Mouse (Mus musculus): Measurements from ENCODE around the gene Hmgn1.
"Not testable (repeated sequence)": the region's sequence is repeated elsewhere in the genome, so short reads cannot be mapped to it uniquely, and the experiment has no call there.

The Hmgn1 gene

DNA sequence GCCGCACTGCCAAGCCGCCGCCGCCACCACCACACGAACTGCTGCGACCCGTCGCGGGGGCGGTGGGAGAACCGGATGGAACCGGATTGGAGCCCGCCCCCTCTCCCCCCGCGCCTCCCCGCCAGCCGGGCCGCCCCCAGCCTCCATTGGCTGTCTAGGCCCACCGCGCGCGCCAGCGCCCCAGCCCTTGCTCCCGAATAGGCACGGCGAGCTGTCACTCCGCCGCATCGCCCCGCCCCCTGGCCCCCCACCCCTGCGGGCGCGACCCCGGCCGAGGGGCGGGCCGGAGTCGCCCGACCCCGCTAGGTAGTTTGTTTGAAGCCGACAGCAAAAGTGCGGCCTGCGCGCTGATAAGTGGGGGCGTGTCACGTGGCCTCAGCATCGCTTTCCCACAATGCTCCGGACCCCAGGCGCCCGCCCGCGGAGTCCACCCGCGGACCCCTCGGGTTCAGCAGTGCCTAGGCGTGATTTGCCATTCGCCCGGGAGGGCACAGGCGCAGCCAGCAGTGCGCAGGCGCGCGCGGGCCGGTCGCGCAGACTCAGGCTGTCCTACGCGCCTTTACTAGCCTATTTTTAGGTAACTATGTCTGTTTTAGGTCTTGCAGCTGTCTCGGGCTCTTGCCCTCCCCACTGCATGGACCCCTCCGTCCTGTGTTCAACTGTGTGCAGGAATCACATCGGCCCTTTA, at the start of gene Hmgn1:
Gene Hmgn1, minus strand, starts transcription at position 73 of the 688 bp plus-strand sequence.
- peak; percentile 95 to 98 for DNase-seq (ENCODE audit: low spot score in 2 of 2)

DNA sequence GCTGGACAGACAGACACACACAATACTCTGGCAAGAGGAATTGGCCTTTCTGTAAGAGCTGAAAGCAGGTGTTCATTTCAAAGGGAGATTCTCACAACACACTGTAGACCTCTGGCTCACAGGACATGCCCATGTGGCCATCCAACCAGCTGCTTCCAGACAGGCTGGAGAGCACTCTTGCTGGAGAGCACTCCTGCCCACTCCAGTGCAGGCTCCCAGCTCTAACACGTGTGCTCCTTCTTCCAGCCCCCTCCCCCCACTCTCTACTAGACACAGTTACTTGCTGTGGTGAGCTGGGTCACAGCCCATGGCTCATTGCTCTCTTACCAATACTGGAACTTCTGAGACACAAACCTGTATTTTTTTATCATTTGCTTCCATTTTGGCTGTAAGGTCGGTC, 47.9 kb upstream of the Hmgn1 start:
- DNase-seq (ENCODE audit: low spot score in 2 of 2) = no peak

DNA sequence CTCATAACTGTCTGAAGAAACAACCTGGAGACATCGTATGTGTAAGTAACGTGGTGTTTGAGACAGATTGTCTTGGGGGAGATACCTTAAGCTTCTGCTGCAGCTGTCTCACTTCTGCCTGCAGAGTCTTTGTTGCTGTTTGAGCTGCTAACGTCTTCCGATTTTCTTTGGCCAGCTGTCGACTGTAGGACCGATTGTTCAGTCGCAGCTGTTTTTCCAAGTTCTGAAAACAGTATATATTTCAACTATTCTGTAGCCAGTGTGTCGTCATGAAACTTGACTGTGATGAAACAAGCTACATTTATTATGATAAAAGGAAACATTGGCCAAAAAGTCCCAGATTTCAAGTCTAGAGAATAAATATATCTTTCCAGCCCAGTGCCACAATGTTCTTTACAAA, 46.1 kb upstream of the Hmgn1 start:
- DNase-seq (ENCODE audit: low spot score in 2 of 2) = no peak

DNA sequence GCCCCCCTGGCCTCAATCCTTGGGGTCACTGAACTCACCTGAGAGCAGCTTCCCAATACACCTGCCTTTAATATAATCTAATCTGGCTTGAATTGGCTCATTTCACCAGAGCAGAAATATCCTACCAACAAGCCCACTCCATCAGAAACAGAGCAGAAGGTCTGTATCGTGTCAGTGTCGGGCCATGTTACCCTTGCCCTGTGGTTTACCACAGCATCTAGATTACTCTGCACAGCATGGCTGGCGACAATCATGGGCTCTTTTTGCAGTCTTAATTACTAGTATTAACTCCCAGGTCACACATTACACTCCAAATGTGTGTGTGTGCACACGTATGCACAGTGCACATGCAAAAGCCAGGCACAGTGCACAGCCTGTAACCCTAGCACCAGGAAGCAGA, 41.3 kb upstream of the Hmgn1 start:
- DNase-seq (ENCODE audit: low spot score in 2 of 2) = no peak

DNA sequence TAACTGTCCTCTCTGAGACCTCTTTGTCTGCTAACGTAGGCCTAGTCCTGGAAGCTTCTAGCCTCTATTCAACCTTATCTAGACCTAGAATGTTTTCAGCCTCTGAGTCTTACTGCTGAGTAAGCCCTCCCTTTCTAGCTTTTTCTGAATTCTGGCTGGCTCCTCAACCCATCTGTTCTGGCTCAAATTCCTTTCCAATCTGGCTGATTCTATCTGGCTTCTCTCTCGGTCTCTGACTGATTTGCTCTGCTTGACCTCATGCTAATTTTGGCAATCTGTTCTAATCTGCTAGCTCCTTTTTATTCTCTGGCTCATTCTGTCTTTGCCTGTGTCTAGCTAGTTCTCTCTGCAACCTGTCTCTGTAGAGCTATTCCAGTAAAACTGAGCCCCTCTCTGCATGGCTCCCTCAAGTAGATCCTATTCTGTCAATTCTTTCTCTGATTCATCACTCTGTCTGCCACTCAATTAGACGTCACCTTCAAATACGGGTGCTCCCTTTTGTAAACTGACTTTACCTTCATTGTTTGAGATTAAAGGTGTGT, 38.3 kb upstream of the Hmgn1 start:
- no peak for DNase-seq (ENCODE audit: low spot score in 2 of 2)

DNA sequence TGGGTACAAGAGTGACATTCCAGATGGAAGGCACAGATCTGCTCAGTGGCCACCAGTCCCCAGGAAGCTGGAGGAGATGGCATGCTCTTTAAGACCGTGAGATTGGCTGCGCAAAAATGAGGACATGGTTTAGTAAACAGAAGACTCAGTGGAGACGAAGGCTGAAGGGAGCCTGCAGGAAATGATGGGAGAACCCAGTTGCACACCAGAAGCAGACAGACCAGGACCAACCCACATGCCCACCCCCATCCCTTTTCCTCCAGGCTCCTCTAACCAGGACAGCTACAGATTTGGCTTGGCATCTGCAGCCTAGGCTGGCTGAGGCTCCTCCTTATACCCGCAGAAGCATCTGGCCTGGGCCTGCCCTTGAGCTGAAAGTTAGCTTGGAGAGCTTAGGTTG, 33.8 kb upstream of the Hmgn1 start:
- no peak for DNase-seq (ENCODE audit: low spot score in 2 of 2)

DNA sequence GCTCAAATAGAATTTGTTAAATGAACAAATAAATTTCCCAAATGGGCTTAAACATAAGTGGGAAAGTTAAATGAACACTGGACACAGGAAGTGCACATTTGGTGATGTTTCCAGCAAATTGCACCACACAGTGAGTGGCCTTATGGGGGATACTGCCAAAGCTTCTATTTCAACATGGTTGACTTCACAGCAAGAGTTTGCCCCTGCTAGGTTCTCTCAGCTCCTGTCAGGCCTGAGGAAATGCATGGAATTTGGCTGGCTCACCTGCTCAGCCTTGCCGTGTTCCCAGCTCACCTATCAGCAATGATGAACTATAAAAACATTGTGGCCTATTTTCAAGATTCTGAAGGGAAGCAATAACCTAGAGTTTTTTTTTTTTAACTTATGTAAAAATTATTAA, 33.4 kb upstream of the Hmgn1 start:
- DNase-seq (ENCODE audit: low spot score in 2 of 2) = no peak

DNA sequence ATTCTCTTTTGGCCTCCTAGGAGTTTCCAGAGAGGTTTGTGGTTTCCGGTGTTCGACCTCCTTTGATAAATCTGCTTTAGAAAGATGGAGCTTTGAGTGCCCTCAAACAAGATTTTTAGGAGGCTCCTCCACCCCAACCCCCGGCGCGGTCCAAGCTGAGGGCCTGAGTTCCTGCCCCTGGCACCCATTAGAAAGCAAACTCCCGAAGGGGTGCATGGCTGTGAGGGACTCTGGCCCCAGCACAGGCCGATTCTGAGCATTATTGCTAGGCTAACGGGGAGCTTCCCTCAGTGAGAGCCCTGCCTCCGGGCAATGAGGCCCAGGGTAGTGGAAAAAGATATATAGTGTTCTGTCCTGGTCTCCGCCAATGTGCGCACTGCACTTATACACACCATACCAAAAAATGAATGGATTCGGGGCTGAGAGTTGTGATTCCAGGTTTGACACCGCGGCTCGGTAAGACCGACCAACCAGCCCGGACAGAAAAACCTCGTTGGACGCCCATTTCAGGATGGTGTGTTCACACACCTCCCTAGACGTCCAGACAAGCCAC, 32.3 kb upstream of the Hmgn1 start:
- no peak for DNase-seq (ENCODE audit: low spot score in 2 of 2)

DNA sequence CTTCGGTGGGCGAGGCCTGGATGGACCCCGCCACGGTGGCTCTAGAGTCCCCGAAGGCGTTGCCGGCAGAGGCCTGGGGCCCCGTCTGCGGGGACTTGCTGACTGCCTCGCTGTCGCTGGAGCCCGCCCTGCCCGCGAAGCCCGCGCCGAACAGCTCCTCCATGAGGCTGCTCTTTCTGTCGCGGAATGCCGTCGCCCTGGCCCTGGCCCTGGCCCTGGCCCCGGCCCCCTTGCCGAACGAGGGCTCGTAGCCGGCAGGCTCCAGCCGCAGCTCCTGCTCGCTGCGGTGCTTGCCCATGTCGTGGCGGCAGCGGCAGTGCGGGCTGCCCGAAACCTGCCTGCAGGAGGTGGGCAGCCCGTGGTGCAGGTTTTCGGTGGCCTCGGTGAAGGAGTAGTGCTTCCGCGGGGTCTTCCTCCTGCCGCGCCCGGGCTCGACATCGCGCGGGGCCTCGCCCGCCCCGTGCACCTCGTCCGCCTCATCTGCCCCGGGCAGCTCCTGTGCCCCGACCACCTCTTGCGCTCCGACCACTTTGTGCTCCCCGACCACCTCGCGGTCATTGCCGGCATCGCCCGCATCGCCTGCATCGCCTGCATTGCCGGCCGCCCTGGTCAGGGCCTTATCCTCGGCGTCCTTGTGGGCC, 31.7 kb upstream of the Hmgn1 start:
- no peak for DNase-seq (ENCODE audit: low spot score in 2 of 2)

DNA sequence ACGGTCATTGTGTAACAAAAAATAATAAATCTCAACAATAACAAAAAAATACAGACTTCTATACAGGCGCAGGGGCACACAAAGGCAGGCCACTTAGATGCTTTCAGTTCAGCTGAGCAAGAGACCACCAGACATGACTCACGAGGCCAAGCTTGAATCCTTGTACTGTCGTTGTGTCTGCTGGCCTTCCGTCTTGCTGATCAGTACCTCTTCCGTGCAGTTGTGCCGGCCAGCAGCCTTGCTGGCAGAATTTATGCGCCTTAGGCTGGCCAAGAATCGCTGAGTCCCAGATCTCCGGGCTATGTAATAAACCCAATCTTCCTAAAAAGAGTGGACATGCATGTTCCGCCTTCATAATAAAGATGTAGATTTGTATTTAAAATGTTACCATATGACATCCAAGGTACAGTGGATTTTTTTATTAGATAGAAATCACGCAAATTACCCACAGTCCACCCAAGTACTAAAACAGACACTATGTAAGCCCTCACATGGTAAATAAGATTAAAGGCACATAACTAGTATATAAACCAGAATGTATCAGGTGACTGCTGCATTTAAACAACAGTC, 31.1 kb upstream of the Hmgn1 start:
- no peak for DNase-seq (ENCODE audit: low spot score in 2 of 2)

DNA sequence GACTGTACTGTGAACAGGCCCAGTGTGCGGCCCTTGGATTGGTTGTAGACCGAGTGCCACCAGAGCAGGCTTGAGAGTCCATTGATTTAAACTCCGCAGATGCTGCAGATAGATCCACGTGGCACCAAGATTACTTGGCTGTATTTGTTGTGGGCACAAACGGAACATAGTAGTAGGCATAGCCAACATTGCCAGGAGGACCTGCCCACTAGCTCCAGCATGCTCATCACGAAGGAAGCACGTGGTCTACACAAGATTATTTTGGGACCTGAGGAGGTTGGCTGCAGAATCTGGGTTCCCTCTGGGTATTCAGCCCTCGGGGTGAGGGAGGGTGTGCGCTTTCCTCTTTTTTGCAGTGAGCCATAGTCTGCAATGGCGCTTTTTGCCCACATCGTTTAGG, 29.6 kb upstream of the Hmgn1 start:
- peak; percentile 74 to 83 for DNase-seq (ENCODE audit: low spot score in 2 of 2)

DNA sequence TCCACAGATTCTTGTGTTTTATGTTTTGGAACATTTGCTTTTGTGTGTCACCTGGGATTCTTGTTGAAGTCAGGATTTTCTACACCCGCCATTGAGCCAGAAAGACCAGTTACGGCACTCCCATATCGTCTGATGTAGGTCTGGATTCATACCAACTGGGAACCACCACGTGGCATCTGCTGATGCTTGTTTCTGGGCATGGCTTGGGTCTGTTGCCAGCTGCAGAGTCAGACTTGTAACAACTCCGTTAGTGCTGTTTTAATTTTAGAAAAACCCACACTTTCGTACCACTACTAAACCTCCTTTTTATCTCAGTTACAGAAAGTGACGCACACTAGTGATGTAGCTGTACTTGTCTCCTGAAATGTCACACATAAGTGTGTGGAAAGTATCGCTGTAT, 28.5 kb upstream of the Hmgn1 start:
- DNase-seq (ENCODE audit: low spot score in 2 of 2) = peak in 1 of 2 experiments; percentile 79

DNA sequence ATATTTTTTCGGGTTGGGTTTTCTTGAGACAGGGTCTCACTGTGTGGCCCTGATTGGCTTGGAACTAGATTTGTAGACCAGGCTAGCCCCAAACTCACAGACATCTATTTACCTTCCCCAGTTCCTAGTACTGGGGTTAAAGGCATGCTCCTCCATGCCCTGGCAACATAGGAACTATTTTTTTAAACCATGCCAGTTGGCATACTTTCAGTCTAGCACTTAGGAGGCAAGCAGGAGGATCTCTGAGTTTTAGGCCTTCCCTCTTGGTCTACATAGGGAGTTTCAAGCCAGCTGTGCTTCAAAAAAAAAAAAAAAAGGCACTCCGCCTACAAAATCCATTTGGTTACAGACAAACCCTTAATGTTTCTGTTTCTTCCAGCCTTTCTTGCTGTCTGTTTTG, 26.9 kb upstream of the Hmgn1 start:
- DNase-seq (ENCODE audit: low spot score in 2 of 2) = no peak

DNA sequence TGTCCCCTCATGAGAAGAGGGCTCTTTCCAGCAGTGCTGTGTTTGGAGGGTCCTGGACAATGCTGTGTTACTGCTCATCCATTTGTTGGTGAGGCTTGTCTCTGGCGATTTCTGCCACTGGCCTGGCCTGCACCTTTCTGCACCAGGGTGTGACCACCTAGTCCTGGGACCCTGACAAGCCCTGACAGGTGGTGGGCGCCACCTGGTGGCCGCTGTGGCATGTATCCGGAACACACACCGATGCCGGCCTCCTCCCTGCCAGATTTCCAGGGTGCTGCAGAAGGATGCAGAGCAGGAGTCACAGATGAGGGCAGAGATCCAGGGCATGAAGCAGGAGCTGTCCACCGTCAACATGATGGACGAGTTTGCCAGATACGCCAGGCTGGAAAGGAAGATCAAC, 24.0 kb upstream of the Hmgn1 start:
- DNase-seq (ENCODE audit: low spot score in 2 of 2) = peak in 1 of 2 experiments; percentile 66

DNA sequence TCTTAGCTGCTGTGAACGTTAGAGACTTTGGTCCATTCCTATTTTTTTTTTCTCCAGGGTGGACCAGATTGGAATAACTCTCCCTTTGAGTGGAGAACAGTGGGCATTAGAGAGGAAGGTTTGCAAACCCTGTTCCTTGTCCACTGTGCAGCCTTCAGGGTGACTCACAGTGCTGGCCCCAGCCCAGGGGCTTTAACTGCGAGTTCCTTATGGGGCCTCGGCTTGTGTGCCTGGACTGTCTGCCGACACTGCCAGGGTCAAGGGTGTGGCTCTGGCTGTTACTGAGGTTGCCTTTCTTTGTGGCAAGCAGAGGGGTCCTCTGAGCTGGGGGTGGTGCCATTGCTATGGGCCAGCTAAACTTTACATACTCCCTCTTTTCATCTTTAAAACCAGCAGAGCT, 23.5 kb upstream of the Hmgn1 start:
- DNase-seq (ENCODE audit: low spot score in 2 of 2) = no peak

DNA sequence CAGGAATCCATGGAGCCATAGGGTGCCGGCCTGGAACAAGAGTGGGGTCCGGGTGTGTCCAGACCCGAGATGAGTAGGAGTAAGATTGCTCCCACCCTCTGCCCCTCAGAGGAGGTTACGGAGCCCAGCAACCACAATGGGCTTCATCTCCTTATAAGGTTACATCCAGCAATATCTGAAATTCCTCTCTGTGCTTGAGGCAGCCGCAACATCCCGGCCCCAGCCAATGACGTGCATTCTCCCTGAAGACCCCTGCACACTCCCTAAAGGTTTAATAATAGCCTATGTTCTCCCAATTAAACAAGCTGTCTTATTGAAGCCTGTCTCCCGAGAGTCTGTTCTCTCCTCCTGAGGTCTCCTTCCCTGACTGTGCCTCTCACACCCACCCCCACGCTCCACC, 21.8 kb upstream of the Hmgn1 start:
- no peak for DNase-seq (ENCODE audit: low spot score in 2 of 2)

DNA sequence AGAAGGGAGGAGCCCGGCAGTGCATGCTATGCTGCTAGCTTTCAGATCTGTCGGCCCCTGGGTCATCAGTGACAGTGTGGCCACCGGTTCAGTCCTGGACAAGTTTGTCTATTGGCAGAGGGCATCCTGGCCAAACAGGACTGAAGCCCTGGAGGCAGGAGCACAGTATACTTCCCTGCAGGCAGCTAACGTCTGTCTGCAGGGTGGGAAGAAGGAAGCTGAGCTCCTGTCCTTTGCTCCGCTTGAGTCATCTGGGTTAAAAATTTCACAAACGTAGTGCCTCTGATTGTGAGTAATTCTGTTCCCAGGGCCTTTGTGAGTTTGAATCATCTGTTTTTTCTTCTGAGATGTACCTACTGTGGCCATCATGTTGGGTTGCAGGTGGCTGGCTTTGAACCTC, 21.3 kb upstream of the Hmgn1 start:
- DNase-seq (ENCODE audit: low spot score in 2 of 2) = no peak

DNA sequence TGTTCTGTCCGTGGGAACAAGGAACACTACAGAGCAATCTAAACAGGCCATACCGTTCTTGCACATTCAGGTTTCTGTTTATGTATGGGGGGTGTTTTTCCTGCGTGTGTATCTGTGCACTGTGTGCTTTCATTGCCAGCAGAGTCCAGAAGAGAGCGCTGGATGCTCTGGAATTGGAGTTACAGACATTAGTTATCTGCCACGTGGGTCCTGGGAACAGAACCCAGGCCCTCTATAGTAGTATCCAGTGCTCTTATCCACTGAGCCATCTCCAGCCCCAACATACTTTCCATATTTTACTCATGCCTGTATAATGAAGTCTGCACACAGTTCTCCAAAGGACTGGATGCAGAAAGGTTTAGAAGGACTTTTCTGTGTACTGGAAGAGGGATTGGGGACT, 18.3 kb upstream of the Hmgn1 start:
- no peak for DNase-seq (ENCODE audit: low spot score in 2 of 2)

DNA sequence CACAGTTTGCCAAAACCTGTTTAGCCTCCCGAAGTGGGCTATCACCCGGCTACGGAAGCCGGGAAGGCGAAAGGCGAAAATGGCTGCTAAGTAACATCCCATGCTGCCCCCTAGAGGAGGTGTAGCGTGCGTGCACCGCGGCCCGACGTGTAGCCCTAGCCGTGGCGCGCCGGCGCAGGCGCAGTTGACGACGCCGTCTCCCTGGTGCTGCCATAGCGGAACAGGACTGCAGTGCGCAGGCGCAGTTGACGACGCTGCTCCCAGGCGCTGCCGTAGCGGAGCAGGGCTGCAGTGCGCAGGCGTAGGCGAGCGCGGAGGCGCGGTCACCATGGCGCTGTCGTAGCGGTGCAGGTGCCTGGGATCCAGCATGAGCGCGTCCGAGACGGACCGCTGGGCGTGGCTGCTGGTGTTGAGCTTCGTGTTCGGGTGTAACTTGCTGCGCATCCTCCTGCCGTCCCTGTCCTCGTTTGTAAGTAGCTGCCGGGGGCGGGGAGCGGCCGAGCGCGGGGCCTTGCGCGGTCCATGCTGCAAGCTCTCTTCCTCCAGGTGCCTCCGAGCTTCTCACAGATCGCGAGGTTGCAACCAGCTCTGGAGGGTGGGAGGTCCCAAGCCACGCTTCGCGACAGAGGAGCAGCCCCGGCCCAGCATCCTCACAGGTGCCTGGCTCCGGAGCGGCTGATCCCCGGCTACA, 17.7 kb upstream of the Hmgn1 start, which contains the start of gene Wrb:
Gene Wrb, plus strand, starts transcription at position 298 of the 691 bp plus-strand sequence.
- peak; percentile 99 to 100 for DNase-seq (ENCODE audit: low spot score in 2 of 2)

DNA sequence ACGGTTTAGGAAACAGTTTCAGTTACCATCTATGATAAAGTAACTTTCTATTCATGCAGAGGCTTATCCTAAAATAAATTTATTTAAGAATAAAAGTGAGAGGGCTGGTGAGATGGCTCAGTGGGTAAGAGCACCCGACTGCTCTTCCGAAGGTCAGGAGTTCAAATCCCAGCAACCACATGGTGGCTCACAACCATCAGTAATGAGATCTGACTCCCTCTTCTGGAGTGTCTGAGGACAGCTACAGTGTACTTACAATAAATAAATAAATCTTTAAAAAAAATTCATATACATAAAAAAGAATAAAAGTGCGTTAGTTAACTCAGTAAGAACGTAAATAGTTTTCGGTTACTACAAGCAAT, 17.2 kb upstream of the Hmgn1 start:
- not testable (repeated sequence) for DNase-seq (ENCODE audit: low spot score in 2 of 2)

DNA sequence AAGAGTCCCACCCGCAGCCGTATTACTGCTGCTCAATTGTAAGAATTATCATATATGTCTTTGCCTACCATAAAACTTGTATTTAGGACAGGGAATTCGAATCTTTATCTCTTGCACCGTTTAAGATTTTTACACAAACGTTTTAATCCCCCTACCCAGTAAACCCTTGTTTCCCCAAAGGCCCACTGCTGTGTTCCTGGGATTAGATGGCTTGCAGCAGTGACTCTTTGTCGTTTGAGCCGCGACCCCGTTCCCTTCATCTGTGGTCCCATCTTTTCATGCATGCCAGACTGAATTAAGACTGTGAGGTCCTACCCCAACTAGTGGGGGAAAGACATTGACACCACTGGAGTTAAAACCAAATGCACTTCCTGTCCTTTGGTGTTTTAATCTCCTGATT, 937 bp upstream of the Hmgn1 start:
- no peak for DNase-seq (ENCODE audit: low spot score in 2 of 2)

DNA sequence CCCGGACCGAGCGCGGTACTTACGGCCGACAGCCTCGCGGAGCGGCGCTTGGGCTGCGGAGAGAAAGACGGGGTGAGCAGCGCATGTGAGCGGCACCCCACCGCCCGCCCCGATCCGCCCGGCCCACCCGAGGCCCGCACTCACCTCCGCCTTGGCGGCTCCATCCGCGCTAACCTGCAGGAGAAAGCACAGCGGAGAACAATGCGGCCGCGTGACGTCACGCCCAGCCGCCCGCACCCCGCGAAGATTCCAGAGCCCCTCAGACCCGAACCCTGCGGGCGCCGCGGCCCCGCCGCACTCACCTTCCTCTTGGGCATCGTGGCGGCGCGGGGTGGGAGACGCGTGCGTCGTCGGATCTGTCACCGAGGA, 257 bp downstream of the Hmgn1 start:
- DNase-seq (ENCODE audit: low spot score in 2 of 2) = no peak
